Mouse (Mus musculus): ENCODE results near the gene B230118H07Rik. TPM values are rescaled to one million over a fixed set of nuclear protein-coding genes. Genes with fewer than 3 reads are reported as not detected.

The B230118H07Rik gene
- total and polyA plus RNA-seq, 2 experiments from 2014 or later = 21.4 to 50.7 TPM

- Histone ChIP-seq H3K4me2 (ENCODE audit: low read depth, low read length, poor library complexity, severe bottlenecking) (no peak overlapping the region), H3K36me3 (ENCODE audit: insufficient read depth, low read length) (no peaks in the 10 kb centered on the region), H3K27me3 (ENCODE audit: insufficient read depth, low read length) (no peaks in the 10 kb centered on the region), H3K27ac (ENCODE audit: low read depth, low read length) (no peak overlapping the region), H3K4me3 (ENCODE audit: low read depth, low read length) (no peak overlapping the region), H3K9me3 (ENCODE audit: low read length) (no peaks in the 10 kb centered on the region), H3K9ac (replicated peaks; ENCODE audit: low read length, poor library complexity, severe bottlenecking) (no peak overlapping the region), H3K4me1 (ENCODE audit: insufficient read depth, low read length) (no peaks in the 10 kb centered on the region)
- DNase-seq (ENCODE audit: low spot score) = no peak
- TF ChIP-seq CTCF (IDR thresholded peaks at IDR 0.05) = no peak
- ATAC-seq (ENCODE audit: low FRiP score) = no peak
- 68% methylated on average over 5 of the region's 5 CpGs for WGBS
Observed at GRCm38 (mm10) chr2:101553851-101554250, 95.5 kb downstream of the B230118H07Rik start.

GRCm38 (mm10) chr2:101552301-101552700 lies 97.0 kb downstream of the B230118H07Rik start:
- 91% methylated on average over 8 of the region's 8 CpGs for WGBS

GRCm38 (mm10) chr2:101551026-101551719 lies 98.2 kb downstream of the B230118H07Rik start:
- Histone ChIP-seq H3K4me3 (ENCODE audit: low read depth, low read length) (no peak overlapping the region), H3K36me3 (ENCODE audit: insufficient read depth, low read length) (no peaks in the 10 kb centered on the region), H3K4me2 (ENCODE audit: low read depth, low read length, poor library complexity, severe bottlenecking) (no peak overlapping the region), H3K27me3 (ENCODE audit: insufficient read depth, low read length) (no peaks in the 10 kb centered on the region), H3K9me3 (ENCODE audit: low read length) (no peaks in the 10 kb centered on the region), H3K27ac (ENCODE audit: low read depth, low read length) (no peak overlapping the region), H3K9ac (replicated peaks; ENCODE audit: low read length, poor library complexity, severe bottlenecking) (no peak overlapping the region), H3K4me1 (ENCODE audit: insufficient read depth, low read length) (no peaks in the 10 kb centered on the region)
- ATAC-seq (ENCODE audit: low FRiP score) = no peak
- 85% methylated on average over 6 of the region's 6 CpGs for WGBS
- DNase-seq (ENCODE audit: low spot score) = no peak
- no peak for TF ChIP-seq CTCF (IDR thresholded peaks at IDR 0.05)

More at GRCm38 (mm10) chr2:101552301-101552700, 97.0 kb downstream of the B230118H07Rik start:
- no peak for TF ChIP-seq CTCF (IDR thresholded peaks at IDR 0.05)
- no peak overlapping the region for H3K9ac ChIP-seq (replicated peaks; ENCODE audit: low read length, poor library complexity, severe bottlenecking)
- no peak overlapping the region for H3K4me2 ChIP-seq (ENCODE audit: low read depth, low read length, poor library complexity, severe bottlenecking)
- no peaks in the 10 kb centered on the region for H3K36me3 ChIP-seq (ENCODE audit: insufficient read depth, low read length)
- no peaks in the 10 kb centered on the region for H3K9me3 ChIP-seq (ENCODE audit: low read length)
- H3K4me3 ChIP-seq (ENCODE audit: low read depth, low read length) = no peak overlapping the region
- no peak for ATAC-seq (ENCODE audit: low FRiP score)
- no peaks in the 10 kb centered on the region for H3K27me3 ChIP-seq (ENCODE audit: insufficient read depth, low read length)
- H3K4me1 ChIP-seq (ENCODE audit: insufficient read depth, low read length) = no peaks in the 10 kb centered on the region
- no peak for DNase-seq (ENCODE audit: low spot score)
- H3K27ac ChIP-seq (ENCODE audit: low read depth, low read length) = no peak overlapping the region

DNA sequence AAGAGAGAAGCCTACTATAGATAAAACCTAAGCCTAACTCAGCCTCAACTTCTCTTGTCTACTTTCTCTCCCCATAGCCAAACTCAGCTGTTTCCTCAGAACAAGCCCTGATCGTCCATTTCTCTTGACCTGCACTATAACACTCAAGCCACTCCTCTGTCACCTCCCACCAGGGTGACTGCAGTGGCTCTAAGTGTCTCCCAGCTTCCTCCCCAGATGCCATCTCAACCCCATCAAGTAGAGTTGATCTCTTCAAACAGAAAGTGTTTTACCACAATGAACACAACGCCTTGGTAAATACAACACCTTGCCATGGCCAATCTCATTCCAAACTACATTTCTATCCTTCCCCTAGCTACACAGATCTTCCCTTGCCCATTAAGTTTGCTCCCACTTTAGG lies 99.2 kb downstream of the B230118H07Rik start:
- Histone ChIP-seq H3K9ac (replicated peaks; ENCODE audit: low read length, poor library complexity, severe bottlenecking) (no peak overlapping the region), H3K36me3 (ENCODE audit: insufficient read depth, low read length) (no peaks in the 10 kb centered on the region), H3K27ac (ENCODE audit: low read depth, low read length) (no peak overlapping the region), H3K4me2 (ENCODE audit: low read depth, low read length, poor library complexity, severe bottlenecking) (no peak overlapping the region), H3K27me3 (ENCODE audit: insufficient read depth, low read length) (no peaks in the 10 kb centered on the region), H3K4me1 (ENCODE audit: insufficient read depth, low read length) (no peaks in the 10 kb centered on the region), H3K9me3 (ENCODE audit: low read length) (no peaks in the 10 kb centered on the region), H3K4me3 (ENCODE audit: low read depth, low read length) (no peak overlapping the region)
- WGBS = 75% methylated on average over 2 of the region's 2 CpGs
- no peak for TF ChIP-seq CTCF (IDR thresholded peaks at IDR 0.05)
- ATAC-seq (ENCODE audit: low FRiP score) (no peak), DNase-seq (ENCODE audit: low spot score) (no peak)

- DNase-seq (ENCODE audit: low spot score) (no peak), ATAC-seq (ENCODE audit: low FRiP score) (no peak)
- 82% methylated on average over 6 of the region's 6 CpGs for WGBS
- Histone ChIP-seq H3K36me3 (ENCODE audit: insufficient read depth, low read length) (no peaks in the 10 kb centered on the region), H3K4me2 (ENCODE audit: low read depth, low read length, poor library complexity, severe bottlenecking) (no peak overlapping the region), H3K27ac (ENCODE audit: low read depth, low read length) (no peak overlapping the region), H3K4me1 (ENCODE audit: insufficient read depth, low read length) (no peaks in the 10 kb centered on the region), H3K4me3 (ENCODE audit: low read depth, low read length) (no peak overlapping the region), H3K27me3 (ENCODE audit: insufficient read depth, low read length) (no peaks in the 10 kb centered on the region), H3K9me3 (ENCODE audit: low read length) (no peaks in the 10 kb centered on the region), H3K9ac (replicated peaks; ENCODE audit: low read length, poor library complexity, severe bottlenecking) (no peak overlapping the region)
- TF ChIP-seq CTCF (IDR thresholded peaks at IDR 0.05) = no peak
Observed at GRCm38 (mm10) chr2:101548866-101549265, 100.5 kb downstream of the B230118H07Rik start.

- 89% methylated on average over 2 of the region's 2 CpGs for WGBS
- Histone ChIP-seq H3K9me3 (ENCODE audit: low read length) (no peaks in the 10 kb centered on the region), H3K4me2 (ENCODE audit: low read depth, low read length, poor library complexity, severe bottlenecking) (no peak overlapping the region), H3K4me3 (ENCODE audit: low read depth, low read length) (no peak overlapping the region), H3K36me3 (ENCODE audit: insufficient read depth, low read length) (no peaks in the 10 kb centered on the region), H3K27ac (ENCODE audit: low read depth, low read length) (no peak overlapping the region), H3K9ac (replicated peaks; ENCODE audit: low read length, poor library complexity, severe bottlenecking) (no peak overlapping the region), H3K4me1 (ENCODE audit: insufficient read depth, low read length) (no peaks in the 10 kb centered on the region), H3K27me3 (ENCODE audit: insufficient read depth, low read length) (no peaks in the 10 kb centered on the region)
- ATAC-seq (ENCODE audit: low FRiP score) (no peak), DNase-seq (ENCODE audit: low spot score) (no peak)
- TF ChIP-seq CTCF (IDR thresholded peaks at IDR 0.05) = no peak
Observed at GRCm38 (mm10) chr2:101545593-101545992, 103.7 kb downstream of the B230118H07Rik start.
